Mouse (Mus musculus) urinary bladder, adult 2 months (tissue): ENCODE results near the gene Dld. TPM values are rescaled to one million over a fixed set of nuclear protein-coding genes. Genes with fewer than 3 reads are reported as not detected.

Experiments used
- DNase-seq: peaks from one replicate; pipeline ENCODE4 v3.0.0; 2022; ENCODE audit warnings: low spot score
- polyA plus RNA-seq: library from polyadenylated mRNA; depleted of rRNA; stranded (reverse); fragments of >200 nt; gene quantifications from 2 replicates; pipeline ENCODE4 v1.2.3, GENCODE M21; 2012

Dld gene
- polyA plus RNA-seq, 1 experiment = 72.6 TPM

DNA sequence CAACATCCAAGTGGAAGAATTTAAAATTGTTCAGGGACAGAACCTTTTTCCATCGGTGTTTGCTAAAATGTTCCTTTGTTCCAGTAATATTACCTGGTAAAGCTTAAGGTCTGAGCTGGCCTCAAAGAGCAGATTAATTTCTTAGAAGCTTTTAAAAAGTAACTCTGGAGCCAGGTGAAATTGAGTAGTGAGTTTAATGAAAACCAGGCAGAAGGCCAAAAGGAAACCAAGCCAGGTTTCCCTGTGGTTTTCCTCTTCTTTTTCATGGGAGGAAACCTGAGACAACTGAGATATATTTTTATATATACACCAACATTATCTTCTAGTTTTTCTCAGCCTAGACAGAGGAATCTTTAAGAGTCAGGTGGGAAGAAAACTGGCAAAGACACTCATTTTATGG, 29.7 kb downstream of the Dld start:
- no peak for DNase-seq

DNA sequence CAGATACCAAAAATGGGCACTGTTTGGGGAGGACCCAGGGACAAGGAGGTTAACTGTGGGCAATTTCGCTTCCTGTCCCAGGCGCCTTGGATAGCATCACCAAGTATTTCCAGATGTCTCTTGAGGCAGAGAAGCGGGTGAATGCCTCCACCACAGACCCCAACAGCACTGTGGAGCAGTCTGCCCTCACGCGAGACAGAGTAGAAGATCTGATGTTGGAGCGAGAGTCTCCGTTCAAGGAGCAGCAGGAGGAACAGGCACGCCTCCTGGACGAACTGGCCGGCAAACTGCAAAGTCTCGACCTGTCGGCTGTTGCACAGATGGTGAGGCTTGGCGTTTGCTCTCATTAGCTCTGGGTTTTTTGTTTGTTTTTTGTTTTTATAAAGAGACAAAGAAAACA, 30.4 kb downstream of the Dld start:
- DNase-seq = no peak

DNA sequence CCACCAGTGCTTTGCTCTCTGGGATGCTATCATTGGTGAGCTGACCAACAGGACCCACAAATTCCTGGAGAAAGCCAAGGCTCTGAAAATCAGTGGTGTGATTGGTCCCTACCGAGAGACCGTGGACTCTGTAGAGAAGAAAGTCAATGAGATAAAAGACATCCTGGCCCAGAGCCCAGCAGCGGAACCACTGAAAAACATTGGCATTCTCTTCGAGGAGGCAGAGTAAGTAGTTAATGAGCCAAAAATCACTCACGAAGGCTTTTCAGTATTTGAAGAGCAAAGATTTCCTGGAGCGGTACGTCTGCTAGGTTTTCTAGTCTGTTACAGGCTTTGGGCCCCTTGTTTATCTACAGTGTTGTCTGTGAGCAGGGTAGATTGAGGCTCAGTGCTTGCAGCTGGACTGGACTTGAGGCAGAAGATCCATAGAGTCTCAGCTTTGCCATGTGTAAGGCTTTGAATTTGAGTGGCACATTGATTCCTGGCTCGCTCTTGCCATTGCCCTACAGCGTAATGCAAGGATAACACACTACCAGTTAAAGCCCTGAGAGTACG, 32.8 kb downstream of the Dld start:
- no peak for DNase-seq

DNA sequence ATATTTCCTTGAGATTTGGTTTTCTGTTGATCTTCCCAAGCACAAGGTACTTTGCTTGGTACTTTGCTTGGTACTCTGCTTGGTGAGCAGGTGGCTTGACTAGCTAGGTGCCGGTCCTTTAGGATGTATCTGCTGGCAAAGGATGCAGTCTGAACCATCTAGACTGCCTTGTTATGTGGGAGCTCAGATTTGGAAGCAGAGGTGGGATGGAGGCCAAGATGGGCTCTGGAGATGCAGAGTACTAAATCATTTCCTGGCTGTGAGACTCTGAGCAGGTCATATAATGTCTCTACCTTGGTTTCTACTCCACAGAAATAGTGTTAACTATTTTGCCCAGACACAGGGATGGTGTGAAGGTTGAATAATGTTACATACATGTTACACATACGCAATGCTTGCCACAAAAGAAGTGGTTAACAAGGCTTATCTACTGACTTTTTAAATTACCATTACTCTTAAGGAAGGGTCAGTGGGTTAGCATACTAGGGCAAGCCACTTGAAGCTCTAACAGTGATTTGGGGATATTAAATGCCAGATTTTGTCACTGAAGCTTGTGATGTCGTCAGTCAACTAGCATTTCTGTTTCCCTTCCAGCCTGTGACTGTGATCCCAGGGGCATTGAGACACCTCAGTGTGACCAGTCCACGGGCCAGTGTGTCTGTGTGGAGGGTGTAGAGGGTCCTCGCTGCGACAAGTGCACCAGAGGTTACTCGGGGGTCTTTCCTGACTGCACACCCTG, 33.4 kb downstream of the Dld start:
- no peak for DNase-seq

DNA sequence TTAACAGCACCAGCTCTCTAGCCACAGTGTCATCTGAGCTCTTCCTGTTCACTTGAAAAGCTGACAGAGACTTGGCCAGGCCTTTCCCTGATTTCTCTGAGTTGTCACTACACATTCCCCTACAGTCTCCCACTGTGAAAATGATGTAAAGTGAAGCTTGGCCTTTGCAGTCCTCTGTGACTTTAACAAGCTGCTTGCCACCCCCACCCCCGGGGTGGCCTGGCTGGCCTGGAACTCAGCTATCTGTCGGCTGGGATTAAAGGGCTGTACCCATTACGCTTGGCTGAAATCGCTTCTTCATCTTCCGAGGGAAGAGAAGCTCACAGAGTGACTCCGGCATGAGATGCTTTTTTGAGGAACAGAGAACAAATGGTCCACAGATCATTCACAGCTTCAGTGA, 35.3 kb downstream of the Dld start:
- no peak for DNase-seq

DNA sequence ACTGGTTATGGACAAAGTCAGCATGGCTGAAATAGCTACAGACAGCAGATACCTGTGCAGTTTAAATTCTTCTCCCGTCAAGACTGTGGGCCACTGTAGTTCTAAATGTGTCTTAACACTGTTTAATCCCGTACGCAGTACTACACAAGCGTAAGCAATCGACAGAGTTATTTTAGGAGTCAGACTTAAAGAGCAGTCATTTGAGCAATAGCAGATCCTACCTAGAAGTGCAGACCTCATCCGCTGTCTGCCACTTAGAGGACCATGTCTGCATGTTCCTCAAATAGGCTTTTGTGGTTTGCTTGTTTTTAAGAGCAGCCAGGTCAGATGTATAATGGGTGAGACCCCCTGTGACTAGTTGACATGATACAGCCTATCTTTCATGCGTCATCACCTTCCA, 36.9 kb downstream of the Dld start:
- no peak for DNase-seq

DNA sequence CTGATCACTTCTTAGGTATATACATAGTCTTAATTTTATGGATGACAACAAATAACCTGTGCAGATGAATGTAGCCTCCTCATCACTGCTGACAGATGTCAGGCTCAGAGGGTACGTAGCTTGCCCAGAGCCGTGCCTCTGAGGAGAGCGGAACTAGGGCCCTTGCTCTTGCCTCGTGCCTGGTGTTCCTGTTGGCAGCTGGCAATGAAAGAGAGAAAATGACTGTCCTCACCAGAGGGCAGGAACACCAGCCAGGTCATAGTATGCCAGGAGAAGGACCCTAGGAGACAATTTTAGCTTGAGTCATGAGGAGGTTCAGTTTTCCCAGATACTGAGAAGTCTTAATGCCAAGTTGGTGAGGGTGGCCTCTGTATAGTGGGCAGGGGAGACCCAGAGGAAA, 38.1 kb downstream of the Dld start:
- no peak for DNase-seq

DNA sequence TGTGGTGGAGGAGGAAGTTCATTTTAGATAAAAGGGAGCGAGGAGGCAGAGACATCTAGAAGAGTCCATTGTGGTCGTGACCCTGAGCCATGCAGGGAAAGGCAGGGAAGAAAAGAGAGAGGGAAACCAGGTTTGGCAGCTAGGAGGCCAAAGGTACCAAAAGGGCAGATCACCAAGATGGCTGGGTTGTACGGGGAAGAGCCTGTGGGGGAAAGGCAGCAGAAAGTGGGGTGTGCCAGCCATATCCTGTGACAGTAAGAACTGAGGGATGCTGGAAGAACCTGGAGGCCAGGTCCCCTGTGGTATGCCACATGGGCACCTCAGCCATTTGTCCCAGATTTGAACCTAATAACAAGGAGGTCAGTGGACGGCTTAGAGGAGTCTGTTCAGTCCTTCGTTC, 39.0 kb downstream of the Dld start:
- no peak for DNase-seq

DNA sequence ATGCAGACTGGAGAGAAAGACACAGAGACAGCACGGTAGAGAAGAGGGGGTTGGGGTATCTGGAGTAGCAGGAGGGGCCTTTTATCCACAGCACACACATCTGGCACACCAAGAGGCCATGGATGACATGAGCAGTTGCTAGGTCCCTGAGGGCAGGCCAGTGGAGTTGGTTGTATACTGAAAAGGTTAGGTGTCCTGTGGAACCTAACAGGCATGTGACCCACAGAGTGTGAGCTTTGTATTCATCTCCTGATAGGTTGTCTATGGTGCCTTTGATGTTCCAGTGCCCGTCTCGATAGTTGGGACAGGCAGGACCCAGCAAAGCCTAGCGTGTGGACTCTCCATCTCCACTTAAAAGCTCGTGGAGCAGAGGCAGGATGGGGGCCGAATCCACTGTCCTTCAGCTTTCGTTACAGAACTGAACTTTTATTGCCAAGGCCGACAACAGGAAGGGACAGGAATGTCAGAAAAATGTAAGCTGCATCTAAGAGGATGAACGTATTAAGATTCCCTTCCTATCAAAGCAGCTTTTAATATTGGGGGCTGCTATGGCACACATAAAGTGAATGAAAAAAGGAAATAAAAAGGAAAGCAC, 39.5 kb downstream of the Dld start:
- DNase-seq = no peak

DNA sequence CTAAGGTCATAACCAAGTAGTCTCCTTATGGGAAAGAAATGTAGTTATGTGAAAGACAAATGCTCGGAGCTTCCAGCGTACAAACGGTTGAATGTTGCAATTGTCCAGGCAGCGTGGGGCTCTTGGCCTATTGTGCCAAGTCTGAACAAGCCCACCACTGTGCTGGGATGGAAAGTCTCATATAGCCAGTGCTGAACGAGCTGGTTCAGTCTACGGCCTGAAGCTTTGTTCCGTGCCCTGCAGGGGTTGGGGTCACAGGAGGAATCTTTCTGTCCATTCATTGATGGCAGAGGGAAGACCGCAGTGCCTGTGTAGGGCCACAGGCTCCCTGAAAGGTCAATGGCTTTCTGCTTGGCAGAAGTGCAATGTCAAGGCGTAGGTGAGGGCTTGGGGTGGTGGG, 40.6 kb downstream of the Dld start:
- no peak for DNase-seq

DNA sequence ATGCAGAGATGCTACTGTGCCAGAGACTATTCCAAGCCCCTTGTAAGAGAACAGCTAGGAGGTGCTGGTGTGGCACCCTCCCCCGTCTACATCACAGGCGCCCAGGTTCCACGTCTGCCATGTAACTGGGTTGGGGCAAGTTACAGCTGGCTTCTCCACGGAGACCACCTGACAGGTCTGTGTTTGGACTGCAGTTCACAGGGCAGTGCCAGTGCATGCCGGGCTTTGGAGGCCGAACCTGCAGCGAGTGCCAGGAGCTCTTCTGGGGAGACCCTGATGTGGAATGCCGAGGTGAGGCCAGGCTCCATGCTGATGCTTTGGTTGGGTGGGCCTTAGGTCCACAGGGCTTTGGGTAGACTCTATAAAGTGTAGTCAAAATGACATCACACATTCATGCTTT, 43.5 kb downstream of the Dld start:
- no peak for DNase-seq

DNA sequence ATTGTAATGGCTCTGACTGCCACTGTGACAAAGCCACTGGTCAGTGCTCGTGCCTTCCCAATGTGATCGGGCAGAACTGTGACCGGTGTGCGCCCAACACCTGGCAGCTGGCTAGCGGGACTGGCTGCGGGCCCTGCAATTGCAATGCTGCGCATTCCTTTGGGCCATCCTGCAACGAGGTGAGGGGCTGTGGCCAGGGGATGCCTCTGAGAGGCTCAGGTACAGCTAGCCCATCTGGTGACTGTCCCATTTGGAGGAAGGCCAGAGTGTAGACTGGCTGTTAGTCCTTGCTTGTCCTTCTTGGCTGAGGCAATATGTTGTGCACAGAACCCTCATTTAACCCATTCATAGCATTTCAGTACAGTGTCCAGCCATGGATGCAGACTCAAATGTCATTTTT, 44.2 kb downstream of the Dld start:
- no peak for DNase-seq

DNA sequence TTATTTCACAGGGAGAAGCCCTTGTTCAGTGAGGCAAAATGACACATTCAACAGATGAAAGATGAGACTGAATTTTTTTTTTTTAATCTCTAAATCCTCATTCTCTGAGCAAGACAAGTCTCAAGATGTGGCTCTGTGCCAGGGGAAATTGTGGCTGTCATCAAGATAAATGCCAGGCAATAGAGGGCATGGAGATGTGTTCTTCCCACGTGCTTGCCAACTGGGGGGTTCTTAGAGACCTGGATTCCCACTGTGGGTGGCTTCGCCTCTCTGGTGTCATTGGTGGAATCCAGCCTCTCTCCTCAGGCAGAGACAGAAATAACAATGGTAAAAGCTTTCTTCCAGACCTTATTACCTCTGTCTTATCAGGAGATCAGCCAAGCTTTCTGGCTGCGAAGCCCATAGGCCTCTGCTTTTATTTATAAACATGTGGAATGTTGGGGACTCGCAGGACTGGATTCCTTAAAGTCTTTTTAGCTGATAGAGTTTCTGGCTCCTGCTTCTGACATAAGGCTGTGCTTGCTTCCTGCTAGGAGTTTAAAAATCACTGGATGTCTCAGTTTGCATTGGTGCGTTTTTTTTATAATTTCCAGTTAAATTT, 45.1 kb downstream of the Dld start:
- no peak for DNase-seq

DNA sequence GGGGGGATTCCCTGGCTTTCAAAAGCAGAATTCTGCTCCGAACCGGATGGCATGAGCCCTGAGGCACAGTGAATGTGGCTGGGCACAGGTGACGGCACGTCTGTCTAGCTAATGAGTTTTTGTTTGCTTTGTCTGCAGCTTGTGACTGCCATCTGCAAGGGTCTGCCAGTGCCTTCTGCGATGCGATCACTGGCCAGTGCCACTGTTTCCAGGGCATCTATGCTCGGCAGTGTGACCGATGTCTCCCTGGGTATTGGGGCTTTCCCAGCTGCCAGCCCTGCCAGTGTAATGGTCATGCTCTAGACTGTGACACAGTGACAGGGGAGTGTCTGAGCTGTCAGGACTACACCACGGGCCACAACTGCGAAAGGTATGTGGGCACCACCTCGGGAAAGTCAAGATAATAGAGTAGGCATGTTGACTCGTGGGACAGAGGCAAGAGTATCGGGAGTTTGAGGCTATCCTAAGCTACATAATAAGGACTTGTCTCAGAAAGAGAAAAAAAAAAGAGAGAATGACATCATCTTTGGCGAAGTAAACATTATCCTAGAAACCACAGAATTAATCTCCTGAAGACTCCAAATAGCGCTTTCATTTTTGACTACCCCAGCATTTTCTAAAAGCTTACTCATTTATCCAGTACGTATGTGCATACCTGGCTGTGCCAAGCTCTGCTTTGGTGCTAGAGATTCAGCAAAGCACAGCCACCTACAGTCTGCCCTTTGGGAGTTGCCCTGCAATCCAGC, 48.3 kb downstream of the Dld start:
- no peak for DNase-seq

DNA sequence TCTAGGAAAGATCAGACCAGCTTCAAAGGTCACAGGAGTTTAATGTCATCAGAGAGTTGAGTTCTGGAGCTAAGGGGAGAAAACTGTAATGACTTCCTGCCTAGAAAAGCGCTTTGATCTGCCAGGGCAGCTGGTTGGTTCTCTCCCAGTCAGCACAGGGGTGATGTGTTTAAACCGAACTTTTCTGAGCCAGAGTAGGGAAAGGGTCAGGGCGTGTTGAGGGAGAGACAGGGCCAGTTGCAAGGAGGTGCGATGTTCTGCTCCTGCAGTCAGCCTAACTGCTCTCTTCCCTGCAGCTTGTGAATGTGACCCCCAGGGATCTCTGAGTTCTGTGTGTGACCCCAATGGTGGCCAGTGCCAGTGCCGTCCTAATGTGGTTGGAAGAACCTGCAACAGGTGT, 49.0 kb downstream of the Dld start:
- no peak for DNase-seq

DNA sequence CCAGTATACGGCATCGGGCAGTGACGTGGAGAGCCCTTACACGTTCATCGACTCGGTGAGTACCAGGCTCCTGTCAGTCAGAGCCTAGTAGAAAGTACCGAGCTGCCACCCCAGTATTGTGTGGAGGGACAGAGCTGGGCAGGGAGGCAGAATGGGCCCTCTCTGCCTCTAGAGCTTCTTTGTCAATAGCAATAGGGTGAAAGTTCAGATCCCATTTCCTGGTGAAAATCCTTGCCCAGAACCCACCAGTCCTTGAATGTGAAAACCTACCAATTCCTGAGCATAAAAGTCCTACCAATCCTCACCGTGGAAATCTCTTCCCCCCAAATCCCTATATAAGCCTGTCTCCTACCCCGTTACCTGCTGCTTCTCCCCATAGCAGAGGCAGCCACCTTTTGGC, 51.0 kb downstream of the Dld start:
- no peak for DNase-seq

DNA sequence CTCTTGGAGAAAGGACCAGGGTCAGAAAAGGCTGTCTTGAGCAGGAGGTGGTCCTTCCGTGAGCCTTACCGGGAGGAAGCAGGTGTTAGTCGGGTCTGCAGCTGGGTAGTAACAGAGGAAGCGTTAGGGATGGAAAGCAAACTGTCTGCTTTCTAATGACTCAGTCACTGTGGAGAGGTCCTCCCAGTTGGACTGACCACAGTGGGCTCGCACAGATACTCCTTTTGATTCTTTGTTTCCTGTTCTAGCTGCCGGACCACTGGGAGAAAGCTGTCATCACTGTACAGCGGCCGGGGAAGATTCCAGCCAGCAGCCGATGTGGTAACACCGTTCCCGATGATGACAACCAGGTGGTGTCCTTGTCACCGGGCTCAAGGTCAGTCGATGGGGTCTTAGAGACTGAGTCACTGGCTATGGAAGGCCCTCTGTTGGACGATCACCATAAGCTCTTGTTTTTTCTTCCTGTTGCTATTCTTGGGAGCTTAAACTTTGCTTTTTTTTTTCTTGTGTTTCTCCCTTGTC, 51.5 kb downstream of the Dld start:
- DNase-seq = no peak

DNA sequence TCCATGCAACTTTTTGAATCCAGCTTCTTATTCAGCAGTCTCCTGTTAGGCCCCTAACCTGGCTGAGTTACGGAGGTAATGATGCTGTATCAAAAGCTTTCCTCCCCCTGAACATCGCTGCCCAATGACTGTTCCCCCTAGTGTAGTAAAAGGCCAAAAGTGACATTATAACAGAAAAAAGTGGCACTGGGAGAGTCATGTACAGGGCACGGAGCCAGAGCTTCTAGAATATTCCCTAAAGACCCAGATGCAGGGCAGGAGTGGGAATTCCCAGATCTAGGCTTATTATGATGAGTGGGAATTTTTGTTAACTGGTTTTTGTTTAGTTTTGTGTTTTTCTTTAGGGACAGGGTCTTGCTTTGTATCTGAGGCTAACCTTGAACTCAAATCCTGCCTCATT, 52.1 kb downstream of the Dld start:
- DNase-seq = no peak

DNA sequence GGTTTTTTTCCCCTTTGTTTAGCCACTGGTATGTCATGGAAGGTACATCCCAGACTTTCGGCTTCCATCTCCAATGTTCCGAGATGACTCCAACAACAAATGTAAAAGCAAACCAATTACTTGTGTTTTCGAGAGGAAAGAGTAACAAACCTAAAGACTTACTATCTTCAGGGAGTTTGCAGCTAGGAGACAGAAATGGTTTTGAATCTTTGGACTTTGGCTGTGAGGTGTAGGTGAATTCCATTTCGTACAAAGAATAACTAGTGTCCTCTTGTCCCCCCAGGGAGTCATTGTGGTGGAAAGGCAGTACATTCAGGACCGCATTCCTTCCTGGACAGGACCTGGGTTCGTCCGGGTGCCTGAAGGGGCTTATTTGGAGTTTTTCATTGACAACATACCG, 52.7 kb downstream of the Dld start:
- DNase-seq = no peak

DNA sequence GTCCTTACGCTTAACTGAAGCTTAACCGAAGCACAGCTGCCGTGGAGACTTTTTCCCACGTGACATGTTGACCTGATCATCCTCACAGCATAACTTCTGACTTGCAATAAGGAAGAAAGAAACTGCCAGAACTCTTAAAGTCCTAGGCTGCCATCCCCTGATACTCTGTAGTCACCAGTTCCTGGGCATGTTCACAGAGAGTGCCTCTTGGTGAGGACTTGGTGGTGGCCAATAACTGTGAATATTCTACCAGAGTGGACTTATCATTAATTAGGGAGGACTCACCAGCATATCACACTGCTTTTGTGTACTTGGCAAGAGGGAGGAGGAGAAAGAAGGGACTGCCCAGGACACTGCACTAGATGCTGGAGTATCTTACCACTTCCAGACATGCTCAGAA, 53.1 kb downstream of the Dld start:
- no peak for DNase-seq

DNA sequence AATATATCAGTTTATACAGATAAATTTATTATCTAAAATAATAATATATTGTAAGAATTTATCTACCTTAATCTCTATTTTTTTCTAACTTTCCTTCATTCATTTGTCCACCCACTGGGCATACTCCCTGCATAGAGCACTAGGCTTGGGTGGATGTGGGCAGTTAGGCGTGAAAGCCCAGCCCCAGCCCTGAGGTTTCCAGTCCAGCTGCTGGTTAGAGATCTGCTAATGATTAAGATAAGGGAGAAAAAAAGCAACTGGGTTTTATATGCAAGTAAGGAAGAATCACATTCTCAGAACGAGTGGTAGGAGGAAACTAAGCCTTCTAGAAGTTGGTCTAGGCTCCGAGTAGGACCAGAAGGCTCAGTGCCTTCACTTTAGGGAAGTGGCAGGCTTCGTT, 55.2 kb downstream of the Dld start:
- DNase-seq = no peak

DNA sequence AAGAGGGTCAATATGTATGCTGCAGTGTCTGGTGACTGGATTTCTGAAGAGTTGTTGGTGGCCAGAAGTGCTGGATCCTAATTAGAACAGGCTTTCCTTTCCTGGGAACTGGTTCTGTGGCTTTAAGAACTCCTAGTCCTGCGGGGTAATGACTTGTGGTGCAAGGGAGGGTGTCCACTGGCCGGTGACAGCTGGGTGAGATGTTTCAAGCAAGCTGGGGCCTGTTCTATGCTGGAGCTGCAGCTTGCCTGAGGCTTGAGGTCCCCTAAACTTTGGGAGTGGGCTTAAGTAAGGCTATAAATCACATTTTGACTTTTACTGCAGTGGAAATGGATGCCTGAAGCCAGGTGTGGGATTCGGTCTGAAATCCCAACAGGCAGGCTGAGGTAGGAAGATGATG, 55.7 kb downstream of the Dld start:
- no peak for DNase-seq
